Mouse (Mus musculus) kidney, adult 2 months (tissue): ENCODE results near the gene Obp2a.

Experiments used
- CTCF ChIP-seq: fragments of 200-500 bp; conservative IDR thresholded peaks from 2 replicates; pipeline ENCODE4 v1.5.1; 2011; ENCODE audit warnings: low read depth, mild to moderate bottlenecking, control low read depth, low read length, moderate library complexity, mixed read lengths; ENCODE audit not compliant: insufficient read depth, insufficient read length
- POLR2A ChIP-seq: fragments of 200-500 bp; IDR thresholded peaks from one replicate; pipeline ENCODE4 v1.6.1; 2011; ENCODE audit warnings: low read depth, low read length, control low read depth

DNA sequence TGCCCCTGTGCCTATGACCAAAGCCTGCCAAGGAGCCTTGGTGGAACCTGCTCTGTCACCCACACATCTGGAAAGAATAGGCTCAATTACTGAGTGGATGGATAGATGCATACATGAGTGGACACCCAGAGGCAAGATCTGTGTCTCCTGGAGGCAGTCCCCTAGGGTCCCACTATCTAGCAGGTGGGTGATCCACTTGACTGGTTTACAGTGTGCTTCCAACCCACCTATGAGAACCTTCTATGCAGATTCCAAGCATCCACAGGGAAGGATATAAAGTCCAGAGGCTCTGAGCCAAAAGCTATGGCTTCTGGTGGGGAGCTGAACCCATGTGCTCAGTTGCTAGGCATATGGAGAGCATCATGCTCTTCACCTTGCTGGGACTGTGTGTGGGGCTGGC lies 42.2 kb upstream of the Obp2a start, which contains the start of gene Lcn5:
- TF ChIP-seq CTCF (no peak), POLR2A (no peak)
